Mouse (Mus musculus) neural tube, embryonic 10.5 days (tissue): Measurements from ENCODE around the gene Bace2.

ENCODE experiments used
- DNase-seq: peaks from one replicate; pipeline ENCODE4 v3.0.0-alpha.2; 2017; ENCODE audit warnings: low spot score; ENCODE audit errors: extremely low spot score

Bace2 gene

DNA sequence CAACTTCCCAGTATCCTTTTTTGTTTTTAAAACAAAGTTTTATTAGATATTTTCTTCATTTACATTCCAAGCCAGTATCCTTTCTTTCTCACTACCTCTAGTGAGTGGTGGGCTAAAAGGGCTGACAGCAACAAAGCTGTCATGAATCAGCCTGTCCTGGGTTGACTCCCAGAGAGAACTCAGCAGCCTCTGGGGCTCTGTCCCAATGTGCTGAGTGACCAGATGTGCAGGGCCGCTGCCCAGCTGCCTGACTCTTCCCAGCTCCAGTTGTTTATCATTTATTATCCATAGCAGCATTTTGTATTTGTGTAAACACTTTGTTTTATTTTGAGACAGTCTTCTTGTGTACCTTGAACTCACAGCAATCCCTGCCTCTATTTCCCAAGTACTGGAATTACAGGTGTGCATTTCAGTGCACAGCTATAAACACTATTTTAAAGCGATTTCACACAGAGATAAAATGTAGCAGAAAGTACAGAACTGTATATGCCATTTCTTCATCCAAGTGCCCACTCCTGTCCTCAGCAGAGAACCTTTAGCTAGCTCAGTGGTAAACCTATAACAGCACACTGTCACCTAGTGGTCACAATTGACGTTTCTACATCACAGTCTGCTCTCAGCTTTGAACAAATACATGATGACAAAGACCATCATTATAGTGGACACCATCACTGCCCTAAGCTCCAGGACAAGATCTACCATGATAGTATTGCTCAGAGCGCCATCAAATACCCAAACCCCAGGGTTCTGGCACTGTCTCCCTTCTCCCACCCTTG, 109.8 kb downstream of the Bace2 start:
- DNase-seq, result no peak

- no peak for DNase-seq
These were observed 110.9 kb downstream of the Bace2 start for GRCm38 (mm10) chr16:97467472-97467871.

GRCm38 (mm10) chr16:97467993-97468791, 111.7 kb downstream of the Bace2 start:
- no peak for DNase-seq

DNA sequence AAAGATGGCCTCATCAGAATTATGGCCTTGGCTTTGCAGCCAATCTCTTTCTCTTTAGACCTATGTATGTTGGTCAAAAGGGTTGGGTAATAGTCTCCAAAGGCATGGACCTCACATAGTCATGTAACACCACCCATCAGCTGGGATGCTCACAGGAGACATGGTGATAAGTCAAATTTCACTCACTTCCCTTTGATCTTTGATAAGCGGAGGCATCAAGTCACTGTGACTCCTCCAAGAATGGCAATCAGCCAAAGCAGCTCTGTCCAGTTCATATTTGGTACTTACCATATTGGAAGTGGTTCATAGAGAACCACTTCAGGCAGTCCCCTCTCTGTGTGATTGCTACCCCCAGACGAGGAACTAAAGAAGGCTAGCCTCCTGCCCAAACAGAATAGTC, 118.1 kb downstream of the Bace2 start:
- no peak for DNase-seq

- DNase-seq, result no peak
These were observed 119.0 kb downstream of the Bace2 start for GRCm38 (mm10) chr16:97475581-97475980.

- no peak for DNase-seq
These were observed 120.0 kb downstream of the Bace2 start for GRCm38 (mm10) chr16:97476524-97476923.

DNA sequence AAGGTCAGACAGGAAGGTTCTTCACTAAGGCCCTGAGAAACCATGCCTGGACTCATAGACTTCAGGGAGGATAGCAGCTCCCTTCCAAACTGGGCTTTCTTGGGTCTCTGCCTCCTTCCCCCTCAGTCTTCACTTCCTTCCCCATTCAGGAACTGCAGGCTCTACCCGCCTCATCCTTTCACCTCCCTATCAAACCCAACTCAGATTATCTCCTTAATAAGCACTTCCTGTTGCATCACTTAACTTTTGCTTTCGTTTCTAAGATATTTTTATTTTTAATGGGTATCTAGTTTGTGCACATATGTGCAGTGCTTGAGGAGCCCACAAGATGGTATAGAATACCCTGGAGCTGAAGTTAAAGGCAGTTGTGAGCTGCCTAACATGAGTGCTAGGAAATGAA, 122.1 kb downstream of the Bace2 start:
- no peak for DNase-seq

DNA sequence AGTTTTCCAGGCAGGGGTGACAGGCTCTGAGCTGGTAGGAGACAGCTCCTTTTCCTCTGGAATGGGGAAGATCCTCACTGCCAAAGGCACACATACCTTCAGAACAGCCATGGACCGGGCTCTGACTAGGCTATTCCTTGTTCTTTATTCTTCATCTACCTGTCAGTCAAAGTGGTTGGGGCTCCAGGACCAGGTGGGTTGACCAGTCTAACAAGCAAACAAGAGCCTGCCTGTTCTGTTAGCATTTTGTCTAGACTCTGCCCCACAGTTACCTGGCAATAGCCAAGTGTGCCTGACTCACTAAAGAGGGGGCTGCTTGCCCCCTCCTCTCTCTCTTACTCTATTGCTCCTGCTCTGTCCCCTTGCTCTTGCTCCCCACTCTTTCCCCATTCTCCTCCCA, 135.8 kb downstream of the Bace2 start:
- DNase-seq, result no peak
